Mouse (Mus musculus) layer of hippocampus, adult 2 months (tissue): ENCODE measurements around the gene Gtf3c5. TPM values are rescaled to one million over a fixed set of nuclear protein-coding genes. Genes with fewer than 3 reads are reported as not detected.

Experiments
- DNase-seq, 2 experiments: peaks; one replicate each; pipeline ENCODE4 v3.0.0; 2022; ENCODE audit warnings: low spot score in 2 of 2
- H3K27ac ChIP-seq: fragments of 200-600 bp; 2 replicates; pipeline ENCODE4 v1.8.1; 2022
- H3K4me3 ChIP-seq: fragments of 200-600 bp; 2 replicates; pipeline ENCODE4 v1.8.1; 2022; ENCODE audit warnings: mild to moderate bottlenecking
- CTCF ChIP-seq: fragments of 200-600 bp; conservative IDR thresholded peaks from 2 replicates; pipeline ENCODE4 v1.8.1; 2022; ENCODE audit warnings: antibody characterized with exemption, mild to moderate bottlenecking, moderate library complexity
- total RNA-seq, 2 experiments: library from RNA; stranded (reverse); gene quantifications; 2 replicates each; pipeline ENCODE4 v1.2.3; 2021

Gtf3c5 gene
- total RNA-seq, 2 experiments from 2014 or later = 18.2 to 20.7 TPM

- H3K4me3 ChIP-seq = no peak overlapping the region
- no peak for DNase-seq
- no peak overlapping the region for H3K27ac ChIP-seq
- no peak for TF ChIP-seq CTCF
Observed at GRCm38 (mm10) chr2:28603542-28603941, 20.0 kb upstream of the Gtf3c5 start.

GRCm38 (mm10) chr2:28601720-28602590 lies 18.4 kb upstream of the Gtf3c5 start:
- Histone ChIP-seq H3K27ac (no peak overlapping the region), H3K4me3 (no peak overlapping the region)
- no peak for DNase-seq
- TF ChIP-seq CTCF = no peak

GRCm38 (mm10) chr2:28599569-28599900 lies 16.0 kb upstream of the Gtf3c5 start:
- Histone ChIP-seq H3K4me3 (no peak overlapping the region), H3K27ac (no peak overlapping the region)
- no peak for TF ChIP-seq CTCF
- no peak for DNase-seq

- H3K4me3 ChIP-seq = no peak overlapping the region
- DNase-seq = no peak
- TF ChIP-seq CTCF = no peak
- H3K27ac ChIP-seq = no peak overlapping the region
Observed at GRCm38 (mm10) chr2:28598692-28599568, 15.4 kb upstream of the Gtf3c5 start.

- Histone ChIP-seq H3K4me3 (no peak overlapping the region), H3K27ac (no peak overlapping the region)
- DNase-seq = no peak
- no peak for TF ChIP-seq CTCF
Observed at GRCm38 (mm10) chr2:28597733-28598547, 14.4 kb upstream of the Gtf3c5 start.

GRCm38 (mm10) chr2:28596998-28597397 lies 13.4 kb upstream of the Gtf3c5 start:
- no peak for DNase-seq

GRCm38 (mm10) chr2:28596021-28596420 lies 12.5 kb upstream of the Gtf3c5 start:
- TF ChIP-seq CTCF = no peak
- Histone ChIP-seq H3K27ac (no peak overlapping the region), H3K4me3 (no peak overlapping the region)
- DNase-seq = no peak

More at GRCm38 (mm10) chr2:28596998-28597397, 13.4 kb upstream of the Gtf3c5 start:
- no peak overlapping the region for H3K4me3 ChIP-seq
- peak; percentile 43 for TF ChIP-seq CTCF
- no peak overlapping the region for H3K27ac ChIP-seq

GRCm38 (mm10) chr2:28592809-28593208 lies 9.3 kb upstream of the Gtf3c5 start:
- no peak overlapping the region for H3K4me3 ChIP-seq
- peak in 1 of 2 experiments; percentile 34 for DNase-seq
- no peak overlapping the region for H3K27ac ChIP-seq
- TF ChIP-seq CTCF = peak; percentile 86

GRCm38 (mm10) chr2:28591479-28591878 lies 7.9 kb upstream of the Gtf3c5 start:
- H3K4me3 ChIP-seq = no peak overlapping the region
- no peak for DNase-seq
- no peak overlapping the region for H3K27ac ChIP-seq
- no peak for TF ChIP-seq CTCF

GRCm38 (mm10) chr2:28588574-28588973 lies 5.0 kb upstream of the Gtf3c5 start:
- DNase-seq = no peak
- Histone ChIP-seq H3K4me3 (no peak overlapping the region), H3K27ac (no peak overlapping the region)
- no peak for TF ChIP-seq CTCF

- DNase-seq = no peak
- Histone ChIP-seq H3K4me3 (no peak overlapping the region), H3K27ac (no peak overlapping the region)
- TF ChIP-seq CTCF = no peak
Observed at GRCm38 (mm10) chr2:28585730-28586129, 2.2 kb upstream of the Gtf3c5 start.

GRCm38 (mm10) chr2:28585043-28585571 lies 1.6 kb upstream of the Gtf3c5 start:
- peak; percentile 80 for DNase-seq
- TF ChIP-seq CTCF = peak; percentile 100
- Histone ChIP-seq H3K4me3 (no peak overlapping the region), H3K27ac (no peak overlapping the region)
